Mouse (Mus musculus): Measurements from ENCODE around the gene Gm20479.

The Gm20479 gene

GRCm38 (mm10) chr7:27356861-27357594 lies at the start of gene Gm20479:
Gene Gm20479 (minus strand): TSS chr7:27357419.
- no peak for DNase-seq (ENCODE audit: low spot score)

GRCm38 (mm10) chr7:27406481-27406880 lies 49.3 kb upstream of the Gm20479 start:
- no peak for DNase-seq (ENCODE audit: low spot score)

- DNase-seq (ENCODE audit: low spot score) = no peak
Measured at GRCm38 (mm10) chr7:27404203-27404942, 47.2 kb upstream of the Gm20479 start.

GRCm38 (mm10) chr7:27402675-27403074 lies 45.5 kb upstream of the Gm20479 start:
- DNase-seq (ENCODE audit: low spot score) = peak; percentile 51

- no peak for DNase-seq (ENCODE audit: low spot score)
Measured at GRCm38 (mm10) chr7:27400545-27400944, 43.3 kb upstream of the Gm20479 start.

GRCm38 (mm10) chr7:27397048-27397949 lies 40.1 kb upstream of the Gm20479 start:
- peak; percentile 5 for DNase-seq (ENCODE audit: low spot score)

- DNase-seq (ENCODE audit: low spot score) = no peak
Measured at GRCm38 (mm10) chr7:27396184-27397047, 39.2 kb upstream of the Gm20479 start.

GRCm38 (mm10) chr7:27395521-27396183 lies 38.4 kb upstream of the Gm20479 start:
- no peak for DNase-seq (ENCODE audit: low spot score)

- DNase-seq (ENCODE audit: low spot score) = no peak
Measured at GRCm38 (mm10) chr7:27391416-27391815, 34.2 kb upstream of the Gm20479 start.

GRCm38 (mm10) chr7:27389213-27389612 lies 32.0 kb upstream of the Gm20479 start:
- no peak for DNase-seq (ENCODE audit: low spot score)

GRCm38 (mm10) chr7:27384731-27385130 lies 27.5 kb upstream of the Gm20479 start:
- peak; percentile 43 for DNase-seq (ENCODE audit: low spot score)

GRCm38 (mm10) chr7:27384134-27384533 lies 26.9 kb upstream of the Gm20479 start:
- no peak for DNase-seq (ENCODE audit: low spot score)

GRCm38 (mm10) chr7:27383233-27383632 lies 26.0 kb upstream of the Gm20479 start:
- DNase-seq (ENCODE audit: low spot score) = no peak

GRCm38 (mm10) chr7:27381560-27381959 lies 24.3 kb upstream of the Gm20479 start:
- DNase-seq (ENCODE audit: low spot score) = no peak

GRCm38 (mm10) chr7:27381009-27381408 lies 23.8 kb upstream of the Gm20479 start:
- no peak for DNase-seq (ENCODE audit: low spot score)

- no peak for DNase-seq (ENCODE audit: low spot score)
Measured at GRCm38 (mm10) chr7:27379836-27380235, 22.6 kb upstream of the Gm20479 start.

GRCm38 (mm10) chr7:27378431-27378830 lies 21.2 kb upstream of the Gm20479 start:
- peak; percentile 51 for DNase-seq (ENCODE audit: low spot score)

- DNase-seq (ENCODE audit: low spot score) = no peak
Measured at GRCm38 (mm10) chr7:27375274-27375673, 18.1 kb upstream of the Gm20479 start.

GRCm38 (mm10) chr7:27371715-27372462 lies 14.7 kb upstream of the Gm20479 start:
- DNase-seq (ENCODE audit: low spot score) = no peak

- no peak for DNase-seq (ENCODE audit: low spot score)
Measured at GRCm38 (mm10) chr7:27369111-27369510, 11.9 kb upstream of the Gm20479 start.
